Mouse (Mus musculus): ENCODE results near the gene Zranb3. TPM values are rescaled to one million over a fixed set of nuclear protein-coding genes. Genes with fewer than 3 reads are reported as not detected.
"Not testable (repeated sequence)": the region's sequence is repeated elsewhere in the genome, so short reads cannot be mapped to it uniquely, and the experiment has no call there.

The Zranb3 gene
- total RNA-seq, 1 experiment from 2014 or later: 21.2 TPM

GRCm38 (mm10) chr1:127954198-127954597, 148.6 kb downstream of the Zranb3 start:
- not testable (repeated sequence) for ATAC-seq (replicated peaks; ENCODE audit: low read depth, poor library complexity, severe bottlenecking)

GRCm38 (mm10) chr1:127952276-127952675, 150.6 kb downstream of the Zranb3 start:
- no peak for ATAC-seq (replicated peaks; ENCODE audit: low read depth, poor library complexity, severe bottlenecking)

- no peak for ATAC-seq (replicated peaks; ENCODE audit: low read depth, poor library complexity, severe bottlenecking)
Measured at GRCm38 (mm10) chr1:127948748-127949147, 154.1 kb downstream of the Zranb3 start.

GRCm38 (mm10) chr1:127946615-127947249, 156.1 kb downstream of the Zranb3 start:
- no peak for ATAC-seq (replicated peaks; ENCODE audit: low read depth, poor library complexity, severe bottlenecking)

- no peak for ATAC-seq (replicated peaks; ENCODE audit: low read depth, poor library complexity, severe bottlenecking)
Measured at GRCm38 (mm10) chr1:127945696-127946575, 156.9 kb downstream of the Zranb3 start.

GRCm38 (mm10) chr1:127943516-127943915, 159.3 kb downstream of the Zranb3 start:
- ATAC-seq (replicated peaks; ENCODE audit: low read depth, poor library complexity, severe bottlenecking): no peak

GRCm38 (mm10) chr1:127942231-127942630, 160.6 kb downstream of the Zranb3 start:
- no peak for ATAC-seq (replicated peaks; ENCODE audit: low read depth, poor library complexity, severe bottlenecking)

- no peak for ATAC-seq (replicated peaks; ENCODE audit: low read depth, poor library complexity, severe bottlenecking)
Measured at GRCm38 (mm10) chr1:127937277-127937676, 165.6 kb downstream of the Zranb3 start.

- ATAC-seq (replicated peaks; ENCODE audit: low read depth, poor library complexity, severe bottlenecking): no peak
Measured at GRCm38 (mm10) chr1:127934322-127934721, 168.5 kb downstream of the Zranb3 start.

GRCm38 (mm10) chr1:127933405-127933804, 169.4 kb downstream of the Zranb3 start:
- ATAC-seq (replicated peaks; ENCODE audit: low read depth, poor library complexity, severe bottlenecking): no peak

- no peak for ATAC-seq (replicated peaks; ENCODE audit: low read depth, poor library complexity, severe bottlenecking)
Measured at GRCm38 (mm10) chr1:127915802-127916201, 187.0 kb downstream of the Zranb3 start.

GRCm38 (mm10) chr1:127915316-127915715, 187.5 kb downstream of the Zranb3 start:
- ATAC-seq (replicated peaks; ENCODE audit: low read depth, poor library complexity, severe bottlenecking): no peak

GRCm38 (mm10) chr1:127913116-127913515, 189.7 kb downstream of the Zranb3 start:
- no peak for ATAC-seq (replicated peaks; ENCODE audit: low read depth, poor library complexity, severe bottlenecking)

- ATAC-seq (replicated peaks; ENCODE audit: low read depth, poor library complexity, severe bottlenecking): no peak
Measured at GRCm38 (mm10) chr1:127904774-127905385, 198.0 kb downstream of the Zranb3 start.

Other genes with a start within 250 kb of the Zranb3 start
- gene Map3k19, start 248.0 kb downstream of the Zranb3 start, total RNA-seq (2017): 0.34 and 0.96 TPM in 2 replicates
- gene Rab3gap1, start 234.3 kb downstream of the Zranb3 start, total RNA-seq (2017): 42.2 and 48.1 TPM in 2 replicates
- gene R3hdm1, start 254 bp upstream of the Zranb3 start, total RNA-seq (2017): 81.4 and 88.1 TPM in 2 replicates
- 100 and 140 TPM in 2 replicates for gene Ubxn4, start 140.9 kb upstream of the Zranb3 start, total RNA-seq (2017)
- gene Lct, start 225.3 kb upstream of the Zranb3 start, total RNA-seq (2017): 0.05 and 0.10 TPM in 2 replicates

Measured in common myeloid progenitor, adult 5-6 weeks (primary cell).